Mouse (Mus musculus): ENCODE data around the gene Map1b.

DNA sequence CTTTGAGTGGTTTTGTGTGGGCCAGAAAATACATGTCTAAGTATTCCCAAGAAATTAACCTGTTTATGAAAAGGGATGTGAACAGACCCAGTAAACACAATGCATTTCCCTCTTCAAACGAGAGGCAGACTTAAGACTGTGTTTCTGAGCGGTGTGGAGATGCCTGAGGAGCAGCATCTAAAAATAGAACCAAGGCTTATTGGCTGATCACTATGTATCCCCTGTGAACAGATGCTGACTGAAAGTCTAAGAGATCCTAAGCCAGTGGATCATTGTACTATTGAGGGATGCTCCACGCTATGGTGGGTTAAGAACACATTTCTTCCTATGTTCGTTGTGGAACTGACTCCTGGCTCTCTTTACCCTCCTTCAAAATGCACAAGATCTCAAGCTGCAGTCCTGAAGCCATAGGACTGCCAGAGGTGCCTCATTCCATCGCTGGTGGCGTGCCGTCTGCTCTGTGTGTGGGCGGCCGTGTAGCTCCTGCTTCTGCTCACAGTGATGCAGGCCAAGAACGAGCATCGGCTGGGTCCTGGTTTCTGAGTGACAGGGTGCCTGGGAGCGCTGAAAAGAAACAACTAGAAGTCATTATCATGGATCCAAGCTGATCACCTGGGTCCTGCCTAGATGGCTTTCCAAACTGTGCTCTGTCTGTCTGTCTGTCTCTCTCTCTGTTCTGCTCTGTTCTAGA is 34.5 kb upstream of the Map1b start:
- TF ChIP-seq CTCF (IDR thresholded peaks at IDR 0.05; ENCODE audit: insufficient read depth, low read depth, low read length) = no peak
- no peak for TF ChIP-seq POLR2A (IDR thresholded peaks at IDR 0.05; ENCODE audit: insufficient read depth, low read depth, low read length)

Measured in olfactory bulb, adult 2 months (tissue).